13 mouse cellular contexts compared by ENCODE assay signal in genomic region chr2:112491629-112492028, GRCm38 (mm10). TPM values are rescaled to one million over a fixed set of nuclear protein-coding genes. Genes with fewer than 3 reads are reported as not detected.
A peak's percentile ranks its signal among the peaks of the same experiment; 100 is the strongest.
DNase-seq lines count a peak whose midpoint lies in the region; ATAC-seq and TF ChIP-seq lines count a peak whose summit lies in the region.
"Had no signal": no experiment of that assay in that cellular context is flagged by ENCODE, and none has a peak within 500 bp of the region (broad histone marks: within the 10 kb centered on the region; RNA-seq: fewer than 3 reads in every experiment).

No protein-coding gene starts in this region.

- no peak for DNase-seq in hindbrain, embryonic 14.5 days (ENCODE audit: low spot score)
- DNase-seq in lung, postnatal 0 days (ENCODE audit: low spot score), result no peak
- no peak for DNase-seq in lung, postnatal 14 days
- peak; percentile 25 for DNase-seq in induced T-regulatory cell, adult 2 months (ENCODE audit: low read depth)
- DNase-seq in retina, postnatal 1 day, result peak; percentile 6
- no peak for DNase-seq in spleen, postnatal 36 days (ENCODE audit: low spot score in 2 of 2)
- no peak for DNase-seq in layer of hippocampus, adult 18-20 months (ENCODE audit: low spot score in 2 of 2)
- DNase-seq: kidney, adult 18-20 months; lung, adult 2 months had no signal

- H3K4me2 ChIP-seq in hindbrain, embryonic 14.5 days (replicated peaks), result peak overlapping the region; percentile 82; the same call in 1 of the 2 replicates
- no peak overlapping the region for H3K4me2 ChIP-seq in hindbrain, embryonic 12.5 days (replicated peaks)
- no peak overlapping the region for H3K4me2 ChIP-seq in lung, postnatal 0 days (replicated peaks; ENCODE audit: low read depth, low read length)

- no peak for ATAC-seq in hindbrain, embryonic 14.5 days (ENCODE audit: low FRiP score)
- ATAC-seq in hindbrain, embryonic 12.5 days (ENCODE audit: low FRiP score), result no peak
- ATAC-seq in lung, postnatal 0 days, result no peak

- H3K4me1 ChIP-seq in hindbrain, embryonic 14.5 days (replicated peaks; ENCODE audit: control insufficient read depth, insufficient read depth, low read length), result peaks cover 12% of the 10 kb centered on the region
- peaks cover 8% of the 10 kb centered on the region for H3K4me1 ChIP-seq in hindbrain, embryonic 12.5 days
- H3K4me1 ChIP-seq in lung, postnatal 0 days (ENCODE audit: insufficient read depth, low read depth, low read length), result no peaks in the 10 kb centered on the region

- H3K36me3 ChIP-seq in hindbrain, embryonic 14.5 days (replicated peaks; ENCODE audit: control insufficient read depth, insufficient read depth), result no peaks in the 10 kb centered on the region
- H3K36me3 ChIP-seq in hindbrain, embryonic 12.5 days, result no peaks in the 10 kb centered on the region
- H3K36me3 ChIP-seq in lung, postnatal 0 days (ENCODE audit: insufficient read depth, low read length), result no peaks in the 10 kb centered on the region

- 71% methylated on average over 5 of the region's 5 CpGs for WGBS in hindbrain, embryonic 14.5 days
- 69% methylated on average over 5 of the region's 5 CpGs for WGBS in hindbrain, embryonic 12.5 days
- whole genome bisulfite sequencing in lung, postnatal 0 days, result 66% methylated on average over 5 of the region's 5 CpGs

- H3K4me3 ChIP-seq in hindbrain, embryonic 14.5 days (replicated peaks; ENCODE audit: low read length), result no peak overlapping the region
- H3K4me3 ChIP-seq in hindbrain, embryonic 12.5 days, result no peak overlapping the region
- H3K4me3 ChIP-seq in lung, postnatal 0 days (ENCODE audit: low read depth, low read length), result no peak overlapping the region

- H3K9ac ChIP-seq in hindbrain, embryonic 14.5 days, result no peak overlapping the region
- H3K9ac ChIP-seq in hindbrain, embryonic 12.5 days, result no peak overlapping the region
- no peak overlapping the region for H3K9ac ChIP-seq in lung, postnatal 0 days (replicated peaks; ENCODE audit: low read depth)

- H3K27me3 ChIP-seq in hindbrain, embryonic 14.5 days (ENCODE audit: control insufficient read depth, insufficient read depth, low read length), result no peaks in the 10 kb centered on the region
- no peaks in the 10 kb centered on the region for H3K27me3 ChIP-seq in hindbrain, embryonic 12.5 days
- no peaks in the 10 kb centered on the region for H3K27me3 ChIP-seq in lung, postnatal 0 days (replicated peaks; ENCODE audit: insufficient read depth, low read length)

- TF ChIP-seq EP300 in lung, postnatal 0 days (IDR thresholded peaks at IDR 0.05), result no peak

- no peaks in the 10 kb centered on the region for H3K9me3 ChIP-seq in hindbrain, embryonic 14.5 days (ENCODE audit: control insufficient read depth, low read length)
- H3K9me3 ChIP-seq in hindbrain, embryonic 12.5 days (replicated peaks), result no peaks in the 10 kb centered on the region
- no peaks in the 10 kb centered on the region for H3K9me3 ChIP-seq in lung, postnatal 0 days (ENCODE audit: low read length)

- TF ChIP-seq CTCF in lung, postnatal 0 days (IDR thresholded peaks at IDR 0.05), result no peak

- H3K27ac ChIP-seq in hindbrain, embryonic 14.5 days, result no peak overlapping the region
- no peak overlapping the region for H3K27ac ChIP-seq in hindbrain, embryonic 12.5 days
- 0 out of 2 replicates have a peak overlapping the region, but pooled peaks have one; percentile 100 for H3K27ac ChIP-seq in lung, postnatal 0 days (ENCODE audit: low read length)

RNA-seq across cellular contexts. Expression of gene Aven, which starts 1.1 kb away (rescaled TPM):
- polyA plus RNA-seq in hindbrain, embryonic 14.5 days (2014; fragmentation: Nextera tagmentation; extraction: Ambion mirVana), result 3.9 and 6.2 TPM in 2 replicates
- 6.5 and 7.9 TPM in 2 replicates for polyA plus RNA-seq in hindbrain, embryonic 12.5 days (2016; fragmentation: Nextera tagmentation; extraction: Ambion mirVana)
- polyA plus RNA-seq in lung, postnatal 0 days (2015; fragmentation: Nextera tagmentation; extraction: Ambion mirVana), result 2.4 and 3.0 TPM in 2 replicates
- total RNA-seq in layer of hippocampus, adult 18-20 months (2021), result 10 to 100 TPM in 1 of 2 experiments, 1 to 10 TPM in 1; 7.5 to 11.2 TPM

RNA-seq across cellular contexts. Expression of gene Chrm5, which starts 11.1 kb away (rescaled TPM):
- 1.2 and 1.3 TPM in 2 replicates for polyA plus RNA-seq in hindbrain, embryonic 14.5 days (2014; fragmentation: Nextera tagmentation; extraction: Ambion mirVana)
- polyA plus RNA-seq in hindbrain, embryonic 12.5 days (2016; fragmentation: Nextera tagmentation; extraction: Ambion mirVana), result 0.13 and 0.23 TPM in 2 replicates
- polyA plus RNA-seq in lung, postnatal 0 days (2015; fragmentation: Nextera tagmentation; extraction: Ambion mirVana), result not detected in 2 replicates
- 1 to 10 TPM; 6.8 to 7.5 TPM for total RNA-seq in layer of hippocampus, adult 18-20 months (2021)
- total RNA-seq: granulocyte monocyte progenitor cell, adult 5-6 weeks; heart, postnatal 25 days had no signal
- polyA plus RNA-seq: lung, adult 2 months; urinary bladder, adult 2 months had no signal

RNA-seq across cellular contexts. Expression of gene Emc7, which starts 36.8 kb away (rescaled TPM):
- polyA plus RNA-seq in hindbrain, embryonic 14.5 days (2014; fragmentation: Nextera tagmentation; extraction: Ambion mirVana), result 24.0 and 24.6 TPM in 2 replicates
- 13.4 and 13.8 TPM in 2 replicates for polyA plus RNA-seq in hindbrain, embryonic 12.5 days (2016; fragmentation: Nextera tagmentation; extraction: Ambion mirVana)
- polyA plus RNA-seq in lung, postnatal 0 days (2015; fragmentation: Nextera tagmentation; extraction: Ambion mirVana), result 29.0 and 31.6 TPM in 2 replicates
- total RNA-seq in layer of hippocampus, adult 18-20 months (2021), result 10 to 100 TPM; 44.6 to 45.9 TPM

Comparison
In these comparisons a context has a peak if more than half of its experiments do, and no peak if none do; other contexts are left out.
1. DNase-seq: peak in induced T-regulatory cell, adult 2 months (single experiment) and retina, postnatal 1 day (single experiment); none in hindbrain, embryonic 14.5 days (single experiment), lung, postnatal 0 days (single experiment), lung, postnatal 14 days (single experiment), spleen, postnatal 36 days (0 of 2) and layer of hippocampus, adult 18-20 months (0 of 2).